Mouse (Mus musculus): ENCODE results near the gene Gm20547. TPM values are rescaled to one million over a fixed set of nuclear protein-coding genes. Genes with fewer than 3 reads are reported as not detected.

The Gm20547 gene
- polyA plus RNA-seq, 2 experiments from 2014 or later: not detected

DNA sequence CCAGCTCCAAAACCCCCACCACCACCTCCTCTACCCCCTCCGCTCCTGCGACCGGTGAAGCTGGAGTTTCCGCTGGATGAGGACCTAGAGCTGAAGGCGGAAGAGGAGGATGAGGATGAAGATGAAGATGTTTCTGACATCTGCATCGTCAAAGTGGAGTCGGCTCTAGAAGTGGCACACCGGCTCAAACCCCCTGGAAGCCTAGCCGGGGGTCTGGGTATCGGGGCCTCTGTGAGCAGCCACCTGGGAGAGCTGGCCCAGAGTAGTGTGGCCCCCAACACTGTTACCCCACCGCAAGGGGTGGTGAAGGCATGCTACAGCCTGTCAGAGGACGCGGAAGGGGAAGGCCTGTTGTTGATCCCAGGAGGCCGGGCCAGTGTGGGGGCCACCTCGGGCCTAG, 13.9 kb upstream of the Gm20547 start:
- no peak for ATAC-seq

DNA sequence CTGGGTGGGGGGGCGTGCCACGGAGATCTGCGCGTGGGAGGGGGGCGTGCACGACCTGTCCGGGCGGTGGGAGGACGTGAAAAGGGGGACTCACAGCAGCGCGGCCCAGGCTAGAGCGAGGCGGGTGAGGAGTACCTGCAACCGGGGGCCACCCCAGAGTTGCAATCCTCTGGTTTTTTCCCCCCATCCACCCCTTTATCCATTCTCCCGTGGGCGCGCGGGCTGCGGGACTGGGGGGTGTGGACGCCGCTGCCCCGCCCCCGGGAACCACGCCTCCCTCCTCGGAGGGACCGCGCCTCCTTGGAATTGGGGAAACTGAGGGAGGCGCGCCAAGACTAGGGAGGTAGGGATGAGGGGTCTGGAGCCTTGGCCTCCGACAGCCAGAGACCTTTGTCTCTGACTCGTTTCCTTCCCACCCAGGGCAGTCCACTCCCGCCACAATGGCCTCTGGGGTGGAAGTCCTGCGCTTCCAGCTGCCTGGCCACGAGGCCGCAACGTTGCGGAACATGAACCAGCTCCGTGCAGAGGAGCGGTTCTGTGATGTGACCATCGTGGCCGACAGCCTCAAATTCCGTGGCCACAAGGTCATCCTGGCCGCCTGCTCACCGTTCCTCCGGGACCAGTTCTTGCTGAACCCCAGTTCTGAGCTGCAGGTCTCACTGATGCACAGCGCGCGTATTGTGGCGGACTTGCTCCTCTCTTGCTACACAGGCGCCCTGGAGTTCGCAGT, 13.1 kb upstream of the Gm20547 start:
- ATAC-seq: no peak

- peak; percentile 49 for ATAC-seq
Measured at GRCm38 (mm10) chr17:34894074-34894597, 12.3 kb upstream of the Gm20547 start.

DNA sequence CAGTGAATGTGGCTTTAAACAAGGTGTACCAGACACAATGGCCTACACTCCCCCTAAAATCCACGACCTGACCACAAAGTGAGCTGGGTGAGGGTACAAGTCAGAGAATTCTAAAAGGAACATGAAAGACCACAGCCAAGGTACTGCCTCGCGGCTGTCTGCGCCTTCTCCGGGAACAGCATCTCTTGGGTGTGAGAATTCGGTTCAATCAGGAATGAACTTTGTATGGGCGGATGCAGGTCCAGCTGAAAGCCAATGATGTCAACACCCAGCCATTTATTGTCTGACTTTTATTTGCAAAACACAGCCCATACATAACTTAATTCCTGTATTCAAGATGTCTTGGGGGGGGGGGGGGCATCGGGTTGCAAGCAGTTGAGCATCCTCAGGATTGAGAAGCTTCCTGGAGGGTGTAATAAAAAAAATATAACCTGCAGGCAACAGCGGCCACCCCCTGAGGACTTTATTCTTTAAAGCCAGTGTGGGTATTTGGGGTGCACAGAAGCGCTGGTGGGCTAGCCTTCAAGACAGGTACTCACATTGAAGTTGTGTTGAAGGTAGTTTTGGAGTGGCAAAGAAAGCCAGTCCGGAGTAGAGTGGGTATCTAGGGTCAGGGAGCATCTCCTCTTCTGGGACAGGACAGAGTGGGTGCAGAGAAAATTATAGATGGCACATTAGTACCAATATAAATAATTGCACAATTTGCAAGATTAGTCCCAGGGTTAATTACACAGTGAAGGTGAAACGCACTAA, 11.4 kb upstream of the Gm20547 start:
- no peak for ATAC-seq

GRCm38 (mm10) chr17:34891377-34891776, 9.5 kb upstream of the Gm20547 start:
- ATAC-seq: no peak

DNA sequence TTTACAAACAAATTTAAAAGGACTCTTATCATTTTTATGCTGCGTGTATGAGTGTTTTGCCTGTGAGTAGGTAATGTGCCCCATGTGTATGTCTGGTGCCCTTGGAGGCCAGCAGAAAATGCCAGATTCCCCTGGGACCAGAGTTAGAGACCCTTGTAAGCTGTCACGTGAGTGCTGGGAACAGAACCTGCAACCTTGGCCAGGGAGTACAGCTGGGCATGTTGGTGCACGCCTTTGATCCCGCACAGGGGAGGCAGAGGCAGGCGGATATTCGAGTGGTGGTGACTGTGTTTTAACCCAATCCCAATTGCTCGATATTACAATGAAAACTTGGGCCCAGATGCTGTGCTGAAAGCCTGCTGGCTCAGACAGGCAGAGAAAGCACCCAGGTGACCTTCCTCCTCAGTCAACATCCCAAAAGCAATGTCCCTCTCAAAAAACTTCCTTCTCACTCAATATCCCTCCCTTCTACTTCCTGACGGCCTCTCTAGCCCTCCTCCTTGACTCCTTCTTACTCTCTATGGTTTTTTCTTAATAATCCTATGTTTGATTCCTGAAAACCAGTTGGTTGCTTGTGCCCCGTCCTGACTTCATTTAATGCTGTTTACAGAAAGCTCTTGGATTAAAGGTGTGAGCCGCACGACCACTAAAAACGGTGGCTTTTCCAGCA, 8.4 kb upstream of the Gm20547 start:
- ATAC-seq: no peak

DNA sequence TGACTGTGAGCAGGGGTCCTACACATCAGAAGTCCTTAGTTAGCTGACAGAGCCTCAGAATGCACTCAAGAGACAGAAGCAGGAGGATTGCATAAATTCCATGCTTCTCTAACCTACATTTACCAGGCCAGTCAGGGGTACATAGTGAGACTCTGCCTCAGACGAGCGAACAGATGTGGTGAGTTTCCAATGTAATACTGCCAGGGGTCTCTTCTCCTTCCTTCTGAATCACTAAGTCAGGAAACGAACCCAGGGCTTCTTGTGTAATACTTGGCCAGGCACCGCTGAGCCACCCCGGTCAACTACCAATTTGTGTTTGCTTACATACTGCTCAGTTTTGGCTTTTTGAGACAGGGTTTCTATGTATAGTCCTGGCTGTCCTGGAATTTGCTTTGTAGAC, 6.1 kb upstream of the Gm20547 start:
- ATAC-seq: no peak

- ATAC-seq: no peak
Measured at GRCm38 (mm10) chr17:34885615-34886014, 3.8 kb upstream of the Gm20547 start.

DNA sequence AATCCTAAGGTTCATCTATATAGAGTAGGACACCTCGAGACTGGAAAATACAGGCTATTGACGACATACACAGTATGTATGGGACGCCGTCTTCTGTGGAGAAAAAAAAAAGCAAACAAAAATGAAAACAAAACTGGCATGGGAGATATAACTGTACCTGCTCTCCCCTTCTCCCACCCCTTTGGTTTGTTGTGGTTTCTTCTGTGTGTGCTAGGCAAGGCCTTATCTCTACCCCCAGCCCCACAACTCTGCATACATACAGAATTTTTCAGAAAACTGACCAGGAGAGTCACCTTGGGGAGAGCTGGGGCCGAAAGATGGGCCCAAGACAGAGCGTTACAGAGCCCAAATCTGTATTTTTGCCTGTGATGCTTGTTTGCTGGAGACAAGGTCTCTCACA, 2.9 kb upstream of the Gm20547 start:
- ATAC-seq: no peak

DNA sequence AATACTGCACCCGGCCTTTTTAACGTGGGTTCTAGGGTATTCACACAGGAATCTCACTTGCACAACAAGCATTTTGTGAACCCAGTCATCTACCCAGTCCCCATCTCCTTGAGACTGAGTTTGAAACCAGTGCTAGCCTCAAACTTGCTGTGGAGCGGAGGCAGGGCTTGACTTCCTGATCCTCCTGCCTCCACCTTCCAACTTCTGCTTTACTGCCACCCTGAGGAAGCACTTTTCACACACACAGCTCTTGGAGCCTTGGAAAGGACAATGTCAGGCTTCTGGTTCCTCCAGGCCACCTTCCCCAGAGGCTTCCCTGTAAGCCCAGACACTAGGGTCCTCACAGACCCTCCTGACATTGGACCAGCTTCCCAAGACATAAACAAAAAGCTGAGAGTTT, 1.5 kb upstream of the Gm20547 start:
- no peak for ATAC-seq

- ATAC-seq: no peak
Measured at GRCm38 (mm10) chr17:34881166-34881565, 676 bp downstream of the Gm20547 start.

DNA sequence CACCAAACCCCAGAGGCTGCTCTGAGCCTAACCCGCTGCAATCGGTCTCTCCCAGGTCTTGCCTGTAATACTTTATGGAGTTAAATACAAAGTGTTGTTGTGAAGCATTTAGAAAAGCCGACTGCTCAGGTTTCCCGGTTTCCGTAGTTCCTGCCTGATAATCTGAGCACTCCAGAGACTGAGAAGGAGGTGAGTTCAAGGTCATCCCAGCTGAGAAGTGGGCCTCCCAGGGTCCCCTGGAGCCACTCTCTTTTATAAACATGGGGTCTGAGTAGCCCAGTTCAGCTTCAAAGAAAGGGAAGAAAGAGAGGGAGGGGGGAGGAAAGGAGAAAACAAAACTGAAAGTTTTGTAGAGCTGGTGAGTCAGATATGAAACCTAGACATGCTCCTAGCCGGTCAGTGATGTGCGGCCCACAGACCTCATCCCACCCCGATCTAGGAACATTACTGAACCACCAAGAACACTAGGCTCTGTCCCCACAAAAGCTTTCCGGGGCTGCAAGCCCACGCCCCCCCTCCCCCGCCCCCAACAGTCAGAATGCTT, 2.4 kb downstream of the Gm20547 start, which contains the start of gene Zbtb12:
Zbtb12 (plus strand) TSS at position 148 of the 544 bp plus-strand sequence.
- peak; percentile 89 for ATAC-seq

DNA sequence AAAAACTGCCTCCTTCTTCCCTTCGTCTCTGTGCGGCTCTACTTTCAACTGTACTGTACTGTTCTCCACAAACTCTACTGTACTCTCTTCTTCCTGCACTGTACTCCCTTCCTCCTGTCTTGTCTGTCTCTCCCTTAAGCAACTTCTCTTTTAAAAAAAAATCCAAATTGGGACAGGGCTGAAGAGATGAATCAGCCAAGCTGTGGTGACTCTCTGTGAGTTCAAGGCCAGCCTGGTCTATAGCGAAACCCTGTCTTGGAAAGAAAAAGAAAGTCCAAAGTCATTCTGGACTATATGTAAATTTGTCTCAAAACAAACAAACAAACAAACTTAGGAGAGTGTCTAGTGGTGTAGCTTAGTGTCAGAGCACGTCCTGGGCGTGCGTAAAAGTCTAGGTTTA, 7.5 kb downstream of the Gm20547 start:
- no peak for ATAC-seq

GRCm38 (mm10) chr17:34865981-34866380, 15.9 kb downstream of the Gm20547 start:
- no peak for ATAC-seq

GRCm38 (mm10) chr17:34862416-34863081, 19.3 kb downstream of the Gm20547 start, which contains the start of gene Cfb:
Gene Cfb, minus strand, starts transcription at chr17:34862518.
- no peak for ATAC-seq

DNA sequence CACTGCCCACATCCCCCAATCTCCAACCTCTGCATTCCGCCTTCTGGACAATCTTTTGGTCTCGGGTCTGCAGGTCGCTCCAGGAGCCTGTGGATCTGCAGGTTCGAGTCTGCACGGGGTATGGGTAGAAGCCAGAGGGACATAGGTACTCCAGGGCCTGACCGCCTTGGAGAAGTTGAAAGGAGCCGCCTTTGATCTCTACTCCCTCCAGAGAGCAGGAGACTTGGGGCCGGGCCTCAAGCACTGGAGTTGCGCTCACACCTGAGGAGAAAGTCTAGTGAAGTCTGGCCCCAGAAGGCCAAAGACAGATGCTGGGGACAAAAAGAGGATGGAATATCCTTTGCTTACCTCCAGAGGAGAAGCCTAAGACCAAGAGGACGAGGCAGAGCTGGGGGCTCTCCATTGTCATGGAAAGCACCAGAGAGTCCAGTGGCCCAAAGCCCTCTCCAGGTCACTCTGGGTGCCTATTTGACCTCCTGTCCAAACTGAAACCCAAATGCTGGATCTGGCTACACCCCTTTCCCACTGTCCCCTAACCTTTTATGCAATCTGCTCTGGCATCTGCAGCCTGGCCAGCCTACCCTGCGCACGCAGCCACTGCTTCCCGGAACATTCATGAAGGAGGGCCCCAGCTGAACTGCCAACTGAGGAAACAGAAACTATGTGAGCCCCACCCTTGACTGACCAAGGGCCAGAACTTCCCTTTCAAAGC, 20.0 kb downstream of the Gm20547 start:
- ATAC-seq: no peak

- no peak for ATAC-seq
Measured at GRCm38 (mm10) chr17:34860514-34860913, 21.3 kb downstream of the Gm20547 start.

GRCm38 (mm10) chr17:34858670-34859069, 23.2 kb downstream of the Gm20547 start:
- ATAC-seq: no peak

GRCm38 (mm10) chr17:34855825-34856224, 26.0 kb downstream of the Gm20547 start:
- ATAC-seq: no peak

- no peak for ATAC-seq
Measured at GRCm38 (mm10) chr17:34854761-34855160, 27.1 kb downstream of the Gm20547 start.

DNA sequence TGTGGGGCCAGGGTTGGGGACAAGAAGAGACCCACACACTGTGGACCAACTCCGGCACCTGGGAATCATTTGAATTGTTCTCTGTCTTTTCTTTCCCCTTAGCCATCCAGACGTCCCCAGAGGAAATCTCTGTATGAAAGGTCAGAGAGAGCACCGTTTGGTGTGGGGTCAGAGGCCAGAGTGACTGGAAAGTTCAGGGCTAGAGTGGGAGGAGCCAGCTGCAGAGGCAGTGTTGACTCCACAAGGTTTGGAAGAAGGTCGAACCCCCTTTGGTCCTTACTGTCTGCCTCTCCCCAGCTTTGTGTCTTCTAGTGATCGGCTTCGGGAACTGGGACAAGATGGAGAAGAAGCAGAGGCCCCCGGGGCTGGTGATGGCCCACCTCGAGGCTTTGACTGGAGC, 28.3 kb downstream of the Gm20547 start:
- no peak for ATAC-seq
